Mouse (Mus musculus) embryo, embryonic 10 days (tissue): ENCODE data around the gene Vezt.

ENCODE experiments used
- DNase-seq: peaks from one replicate; pipeline ENCODE4 v3.0.0-alpha.2; 2015; ENCODE audit warnings: low spot score

The Vezt gene

DNA sequence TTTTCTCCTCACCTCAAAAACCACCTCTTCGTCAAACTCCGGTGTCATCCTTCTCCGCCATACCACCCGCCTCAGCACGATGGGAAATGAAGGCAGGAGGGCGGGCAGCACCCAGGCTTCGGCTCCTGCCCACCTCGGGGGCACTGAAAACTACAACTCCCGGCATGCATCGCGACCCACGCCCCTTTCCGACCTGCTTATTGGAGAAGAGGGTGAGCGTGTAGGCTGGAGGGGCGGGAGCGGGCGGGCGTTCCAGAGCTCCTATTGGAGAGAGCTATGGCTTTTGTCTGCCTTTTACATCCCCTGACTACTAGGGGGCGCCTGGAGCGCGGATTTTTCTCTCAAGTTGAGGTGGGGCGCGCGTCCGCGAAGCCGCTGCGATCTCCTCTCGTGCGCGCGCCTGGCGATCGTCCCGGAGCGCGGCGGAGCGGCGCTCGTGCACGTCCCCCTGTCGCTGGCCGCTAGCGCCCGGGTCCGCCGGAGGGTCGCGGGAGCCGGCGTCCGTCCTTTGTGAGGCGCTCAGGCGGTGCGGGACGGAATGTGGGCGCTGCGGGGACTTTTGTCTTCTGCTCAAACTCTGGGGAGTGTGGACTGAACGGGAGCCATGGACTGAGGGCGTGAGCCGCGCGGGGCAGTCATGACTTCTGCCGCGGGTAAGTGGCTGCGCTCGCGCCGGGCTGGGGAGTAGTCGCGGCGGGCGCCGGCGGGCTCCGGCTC is at the start of gene Vezt, which contains the start of gene Fgd6:
Gene Vezt, minus strand, starts transcription at position 160 of the 717 bp plus-strand sequence.
Gene Fgd6, plus strand, starts transcription at position 344 of the 717 bp plus-strand sequence.
- peak; percentile 99 for DNase-seq

DNA sequence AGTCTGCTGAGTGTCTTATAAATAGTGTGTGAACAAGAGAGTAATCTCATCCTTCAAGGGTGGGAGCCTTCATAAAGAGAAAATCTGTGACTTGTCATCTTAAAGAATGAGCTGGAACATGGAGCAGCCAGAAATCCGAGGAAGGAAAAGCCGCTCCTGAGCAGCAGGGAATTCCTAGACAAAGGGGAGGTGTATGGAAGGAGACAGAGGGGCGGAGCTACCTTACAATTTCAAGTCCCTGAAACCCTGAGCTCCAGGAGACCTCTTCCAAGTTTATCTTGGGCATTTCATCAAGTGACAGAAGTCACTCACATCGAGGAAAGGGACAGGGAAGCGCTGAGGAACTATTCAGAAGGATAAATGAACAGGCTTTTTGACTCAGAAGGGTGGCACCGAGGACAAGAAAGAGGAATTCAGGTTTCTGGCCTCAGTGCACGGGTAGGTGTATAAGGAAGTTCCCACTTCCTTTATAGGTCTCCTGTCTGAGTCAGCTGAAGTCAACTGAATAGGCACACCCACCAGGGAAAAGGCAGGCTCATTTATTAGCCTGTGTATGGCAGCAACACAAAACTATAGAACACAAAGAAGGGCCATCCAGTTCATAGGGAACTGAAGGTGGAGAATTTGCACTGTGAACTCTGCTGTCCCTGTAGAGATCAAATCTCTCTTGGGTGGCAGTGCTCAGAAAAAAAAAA is 46.6 kb upstream of the Vezt start:
- DNase-seq, result no peak

DNA sequence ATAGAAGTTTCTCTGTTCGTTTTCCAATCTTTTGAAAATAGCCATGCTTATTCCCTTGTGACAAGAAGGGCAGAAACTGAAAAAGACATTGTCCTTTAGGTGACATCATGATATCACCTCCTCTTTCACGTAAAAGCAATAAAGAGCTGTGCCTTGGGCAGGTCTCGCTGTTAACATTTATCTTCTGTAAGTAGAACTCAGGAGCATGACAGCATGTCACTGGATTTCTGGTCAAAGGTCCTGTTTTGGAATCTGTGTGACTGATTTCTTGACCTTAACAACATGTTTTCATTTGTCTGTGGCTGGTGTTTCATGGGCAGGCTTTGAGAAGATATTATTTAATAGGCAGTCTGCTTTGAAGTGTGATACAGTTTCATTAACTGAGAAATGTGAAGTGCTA is 45.1 kb upstream of the Vezt start:
- DNase-seq, result no peak

GRCm38 (mm10) chr10:94076966-94077825 is 41.6 kb upstream of the Vezt start:
- DNase-seq, result peak; percentile 34

GRCm38 (mm10) chr10:94072916-94073465 is 37.4 kb upstream of the Vezt start:
- DNase-seq, result no peak

- DNase-seq, result no peak
Measured at GRCm38 (mm10) chr10:94072261-94072915, 36.8 kb upstream of the Vezt start.

- DNase-seq, result no peak
Measured at GRCm38 (mm10) chr10:94071641-94072040, 36.0 kb upstream of the Vezt start.

GRCm38 (mm10) chr10:94068701-94069100 is 33.1 kb upstream of the Vezt start:
- no peak for DNase-seq

DNA sequence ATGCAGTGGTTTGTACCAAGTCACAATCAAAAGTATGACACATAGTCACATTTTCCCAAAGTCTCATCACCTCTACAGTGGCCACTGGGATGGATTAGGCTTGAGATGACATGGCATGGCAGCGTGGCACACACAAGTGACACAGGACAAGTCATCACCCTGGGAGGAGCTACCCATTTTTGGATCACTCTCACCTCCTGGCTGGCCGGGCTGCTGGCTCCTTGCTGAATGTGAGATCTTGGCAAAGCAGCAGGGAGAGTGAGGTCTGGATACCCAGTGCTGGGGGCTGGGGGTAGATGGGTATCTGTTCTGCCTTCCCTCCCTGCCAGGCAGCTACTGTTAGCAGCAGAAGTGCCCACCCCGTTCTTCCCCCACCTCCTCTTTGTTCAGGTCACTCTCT is 31.3 kb upstream of the Vezt start:
- DNase-seq, result no peak

- DNase-seq, result no peak
Measured at GRCm38 (mm10) chr10:94062357-94062756, 26.7 kb upstream of the Vezt start.

DNA sequence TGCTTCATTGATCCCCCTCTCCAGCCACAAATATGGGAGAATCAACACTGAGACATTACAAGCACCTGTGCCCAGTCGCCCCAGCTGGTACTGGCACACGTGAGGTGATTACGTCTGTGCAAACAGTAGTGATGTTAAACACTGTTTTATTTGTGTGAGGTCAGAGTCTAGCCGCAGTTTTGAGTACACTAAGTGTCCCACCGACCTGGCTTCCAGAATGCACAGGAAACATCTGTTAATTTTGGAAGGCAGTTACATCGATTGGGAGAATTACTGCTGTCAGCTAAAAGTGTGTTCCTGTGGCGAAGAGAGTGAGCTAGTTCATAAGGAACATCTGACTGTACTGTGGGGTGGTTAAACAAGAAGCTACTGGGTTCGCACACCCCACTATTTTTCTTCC is 24.6 kb upstream of the Vezt start:
- no peak for DNase-seq

DNA sequence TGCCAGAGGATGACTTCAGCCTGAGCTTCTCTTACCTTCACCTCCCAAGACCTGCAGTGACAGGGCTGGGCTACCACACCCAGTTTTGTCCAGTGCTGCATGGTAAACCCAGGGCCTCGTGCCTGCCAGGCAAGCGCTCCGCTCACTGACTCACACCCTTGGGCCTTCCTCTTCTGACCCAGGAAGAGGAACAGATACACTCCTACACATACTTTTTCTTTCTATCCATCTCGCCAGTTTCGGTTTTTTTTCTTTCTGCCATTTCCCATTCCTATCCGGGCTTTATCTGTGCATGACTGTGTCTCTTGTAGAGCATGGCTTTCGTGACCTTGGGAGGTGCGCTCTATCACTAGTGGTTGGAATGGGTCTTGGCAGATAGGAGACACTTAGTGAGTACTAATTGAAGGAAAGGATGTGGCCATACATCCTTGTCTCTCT is 24.0 kb upstream of the Vezt start:
- no peak for DNase-seq

DNA sequence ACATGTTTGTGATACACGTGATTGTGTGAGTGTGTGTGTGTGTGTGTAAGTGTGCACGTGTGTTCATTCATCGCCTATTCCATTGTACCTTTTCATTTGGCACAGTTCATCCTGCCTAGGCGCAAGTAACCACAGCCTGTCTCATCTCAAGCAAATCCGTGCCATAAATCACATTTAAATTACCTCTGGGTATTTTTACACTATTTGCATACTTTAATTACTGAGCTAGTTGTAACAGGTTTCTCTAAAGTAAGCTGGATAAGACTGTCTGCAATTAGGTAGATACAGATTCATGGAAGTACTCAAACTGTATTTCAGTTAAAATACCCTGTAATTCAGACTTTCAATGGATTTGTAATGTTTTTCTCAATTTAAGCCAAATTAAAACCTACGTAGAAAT is 20.9 kb upstream of the Vezt start:
- DNase-seq, result no peak

DNA sequence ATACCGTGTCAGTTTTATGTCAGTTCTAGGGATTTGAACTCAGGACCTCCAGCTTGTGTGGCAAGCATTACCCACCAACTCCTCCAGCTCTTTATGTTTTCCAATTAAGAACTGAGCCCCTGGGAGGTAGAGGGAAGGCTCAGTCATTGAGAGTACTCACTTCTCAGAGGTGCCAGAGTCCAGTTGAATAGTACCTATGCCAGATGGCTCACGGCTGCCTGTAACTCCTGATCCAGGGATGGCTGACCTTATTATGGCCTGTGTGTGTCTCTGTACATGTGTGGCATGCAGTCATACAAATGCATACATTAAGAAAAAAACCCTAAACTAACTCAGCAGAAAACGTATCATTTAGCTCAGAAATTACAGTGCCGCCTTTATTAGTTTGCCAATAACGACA is 15.1 kb upstream of the Vezt start:
- DNase-seq, result no peak

DNA sequence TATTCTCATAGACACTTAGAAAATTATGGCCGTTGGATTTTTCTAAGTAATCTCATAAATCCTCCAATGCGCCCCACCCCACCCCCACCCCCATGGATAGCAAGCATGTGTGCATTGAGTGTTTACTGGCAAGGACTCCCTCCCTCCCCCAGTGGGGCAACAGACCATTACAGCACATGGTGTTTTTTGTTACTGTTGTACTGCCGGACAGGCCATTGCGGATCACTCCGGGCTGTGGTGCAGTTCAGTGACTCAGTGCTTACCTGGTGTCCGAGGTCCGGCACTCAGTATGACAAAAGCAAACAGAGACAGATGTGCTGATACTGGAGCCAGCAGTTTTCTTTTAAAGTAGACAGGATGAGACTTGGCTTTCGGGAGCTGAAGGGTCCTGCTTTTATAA is 13.5 kb upstream of the Vezt start:
- DNase-seq, result no peak

DNA sequence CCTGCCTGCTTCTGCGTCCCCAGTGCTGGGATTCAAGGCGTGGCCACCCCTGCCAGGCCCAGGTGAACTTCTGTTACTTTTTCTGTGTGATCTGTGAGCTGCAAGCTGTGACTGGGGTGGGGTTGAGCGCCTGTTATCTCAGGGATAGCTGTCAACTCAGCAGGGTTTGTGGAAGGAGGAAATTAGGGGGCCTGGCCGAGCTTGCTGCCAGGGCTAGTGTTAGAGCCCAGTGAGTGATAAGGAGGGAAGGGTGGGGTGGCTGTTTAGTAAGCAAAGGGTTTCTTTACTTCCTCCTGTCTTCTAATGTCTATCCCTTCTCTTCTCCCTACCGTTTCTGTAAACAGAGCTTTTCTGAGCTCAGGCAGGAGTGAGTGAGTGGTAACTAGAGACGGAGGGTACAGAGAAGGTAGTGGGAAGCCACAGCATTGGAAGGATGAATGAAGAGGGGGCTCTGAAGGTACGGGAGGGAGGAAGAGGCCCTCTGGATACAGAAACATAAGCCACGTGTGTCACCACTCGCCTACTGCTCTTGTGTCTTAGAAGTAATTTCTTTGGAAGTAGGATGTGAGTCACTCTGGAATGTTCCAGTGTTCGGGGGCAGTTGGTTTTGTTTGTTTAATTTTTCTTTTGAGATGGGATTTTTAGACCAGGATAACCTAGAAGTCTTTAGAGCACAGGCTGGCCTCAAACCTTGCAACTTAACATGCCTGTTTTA is 12.4 kb upstream of the Vezt start:
- no peak for DNase-seq

DNA sequence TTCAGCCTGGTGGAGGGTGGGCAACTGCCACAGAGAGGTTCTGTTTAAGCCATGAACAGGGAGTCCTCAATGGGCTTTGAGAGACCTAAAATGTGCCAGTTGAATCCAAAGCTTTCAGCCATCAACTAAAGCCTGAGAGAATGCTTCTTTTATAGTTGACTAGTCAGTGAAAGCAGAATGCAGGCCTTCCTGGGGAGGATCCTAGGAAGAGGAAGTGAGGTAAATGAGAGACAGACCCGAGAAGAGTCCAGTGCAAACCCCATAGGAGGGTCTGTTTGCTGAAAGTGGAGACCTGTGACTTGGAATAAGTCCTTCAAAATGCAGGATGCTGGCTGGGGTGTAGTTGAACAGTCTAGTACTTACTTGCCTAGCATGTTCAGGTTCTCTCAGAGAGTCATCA is 11.4 kb upstream of the Vezt start:
- DNase-seq, result no peak

DNA sequence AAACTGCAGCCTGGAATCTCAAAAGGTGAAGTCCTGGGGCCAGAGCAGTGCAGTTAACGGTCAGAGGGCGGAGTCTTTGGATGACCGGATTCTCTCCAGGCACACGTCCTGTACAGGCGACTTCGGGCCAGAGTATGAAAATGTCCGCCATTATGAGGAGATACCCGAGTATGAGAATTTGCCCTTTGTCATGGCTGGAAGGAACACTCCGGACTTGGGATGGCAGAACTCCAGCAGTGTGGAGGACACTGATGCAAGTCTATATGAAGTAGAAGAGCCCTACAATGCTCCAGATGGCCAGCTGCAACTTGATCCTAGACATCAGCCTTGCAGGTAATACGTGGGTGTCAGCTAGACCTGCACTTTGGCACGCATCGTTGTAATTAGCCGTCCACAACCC is 9.7 kb upstream of the Vezt start:
- DNase-seq, result no peak

DNA sequence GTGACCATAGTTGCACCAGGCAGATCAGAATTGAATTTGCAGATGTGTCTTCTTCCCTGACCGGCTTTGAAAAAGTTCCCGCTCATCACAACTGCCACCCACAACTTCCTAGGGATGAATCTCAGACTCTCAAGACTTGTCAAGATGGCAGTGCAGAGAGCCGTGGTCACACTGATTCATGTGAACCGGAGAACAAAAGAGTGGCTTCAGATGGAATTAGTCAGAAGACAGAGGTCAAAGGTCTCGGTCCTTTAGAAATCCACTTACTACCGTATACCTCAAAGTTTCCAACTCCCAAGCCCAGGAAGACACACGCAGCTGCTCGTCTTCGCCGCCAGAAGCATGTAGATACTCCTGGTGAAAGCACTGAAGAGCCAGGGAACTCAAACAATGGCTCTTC is 8.3 kb upstream of the Vezt start:
- peak; percentile 68 for DNase-seq

DNA sequence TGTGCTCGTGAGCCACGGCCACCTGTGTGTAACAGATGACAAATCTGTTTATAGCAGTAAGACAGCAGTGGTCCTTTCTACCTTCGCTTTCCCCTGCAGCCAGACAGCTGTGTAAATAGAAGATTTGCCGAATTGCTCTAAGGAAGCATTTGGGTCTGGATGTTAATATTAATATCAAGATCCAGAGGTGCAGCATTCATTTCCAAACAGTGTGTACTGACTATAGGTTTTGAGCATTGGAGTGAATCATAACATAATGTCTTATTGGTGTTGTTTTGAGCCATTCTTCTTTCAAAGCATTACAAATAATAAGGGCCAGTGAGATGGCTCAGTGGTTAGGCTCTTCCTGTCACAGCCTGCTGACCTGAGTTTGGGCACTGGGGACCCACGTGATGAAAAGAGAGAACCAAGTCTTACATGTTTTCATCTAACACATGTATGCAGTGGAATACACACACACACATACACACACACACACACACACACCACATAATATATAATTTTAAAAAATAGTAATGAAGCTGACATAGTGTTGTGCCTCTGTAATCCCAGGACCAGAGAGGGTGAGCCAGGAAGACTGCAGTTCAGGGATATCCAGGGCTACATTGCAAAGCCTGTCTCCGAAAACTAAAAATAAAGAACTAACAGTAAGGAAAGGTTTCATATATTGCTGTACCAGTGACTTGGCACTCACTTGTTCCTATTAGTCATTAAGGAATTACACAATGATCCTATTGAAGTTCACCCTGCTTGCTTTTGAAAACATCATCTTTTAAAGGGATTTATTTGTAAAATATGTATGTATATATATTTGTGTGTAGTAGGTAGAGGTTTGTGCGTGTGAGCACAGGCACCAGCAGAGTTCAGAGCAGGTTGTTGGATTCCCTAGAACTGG is 3.0 kb upstream of the Vezt start:
- DNase-seq, result no peak
